In genomic region chr10:61248596-61249114, GRCm38 (mm10) we compare ENCODE assay signal across 36 mouse cellular contexts. TPM values are rescaled to one million over a fixed set of nuclear protein-coding genes. Genes with fewer than 3 reads are reported as not detected.
"Had no signal": no experiment of that assay in that cellular context is flagged by ENCODE, and none has a peak within 500 bp of the region (broad histone marks: within the 10 kb centered on the region; RNA-seq: fewer than 3 reads in every experiment).

No protein-coding gene starts in this region.

- H3K4me2 ChIP-seq: heart, embryonic 11.5 days; heart, embryonic 13.5 days; heart, embryonic 15.5 days; hindbrain, embryonic 13.5 days; hindbrain, embryonic 15.5 days; limb, embryonic 13.5 days; limb, embryonic 15.5 days; liver, embryonic 12.5 days had no signal

- H3K36me3 ChIP-seq: heart, embryonic 13.5 days; heart, embryonic 15.5 days; hindbrain, embryonic 13.5 days; hindbrain, embryonic 15.5 days; limb, embryonic 13.5 days; limb, embryonic 15.5 days; liver, embryonic 12.5 days had no signal

- ATAC-seq: hindbrain, postnatal 0 days; intestine, embryonic 16.5 days; liver, embryonic 12.5 days had no signal

- H3K4me1 ChIP-seq: heart, embryonic 13.5 days; heart, embryonic 15.5 days; hindbrain, embryonic 15.5 days; liver, embryonic 12.5 days had no signal

- H3K4me3 ChIP-seq: heart, adult 2 months; heart, embryonic 13.5 days; heart, embryonic 15.5 days; hindbrain, embryonic 13.5 days; hindbrain, embryonic 15.5 days; layer of hippocampus, adult 2 months; limb, embryonic 13.5 days; limb, embryonic 15.5 days; liver, embryonic 12.5 days had no signal

- H3K9me3 ChIP-seq: heart, embryonic 15.5 days; hindbrain, embryonic 15.5 days; limb, embryonic 15.5 days; liver, embryonic 12.5 days had no signal

- H3K27ac ChIP-seq: heart, adult 2 months; heart, embryonic 13.5 days; heart, embryonic 15.5 days; hindbrain, embryonic 13.5 days; hindbrain, embryonic 15.5 days; hindbrain, postnatal 0 days; layer of hippocampus, adult 2 months; limb, embryonic 15.5 days; liver, embryonic 12.5 days; liver, embryonic 14.5 days had no signal

- H3K27me3 ChIP-seq: heart, embryonic 13.5 days; heart, embryonic 15.5 days; hindbrain, embryonic 13.5 days; hindbrain, embryonic 15.5 days; limb, embryonic 13.5 days; limb, embryonic 15.5 days; liver, embryonic 12.5 days had no signal

- H3K9ac ChIP-seq: heart, embryonic 13.5 days; heart, embryonic 15.5 days; hindbrain, embryonic 13.5 days; hindbrain, embryonic 15.5 days; limb, embryonic 13.5 days; limb, embryonic 15.5 days; liver, embryonic 12.5 days; liver, embryonic 14.5 days had no signal

- DNase-seq: gastrocnemius, postnatal 14 days; gastrocnemius, postnatal 36 days; heart, adult 11 months; heart, adult 2 months; heart, postnatal 14 days; heart, postnatal 36 days; kidney, adult 11 months; kidney, adult 8-10 months; kidney, postnatal 10 days; kidney, postnatal 25 days; kidney, postnatal 4 days; left cerebral cortex, postnatal 4 days had no signal

RNA-seq across cellular contexts. Expression of gene Prf1, which starts 49.0 kb away (rescaled TPM):
- total RNA-seq: gastrocnemius, adult 18-20 months; gastrocnemius, adult 8-10 months; gastrocnemius, postnatal 14 days; gastrocnemius, postnatal 36 days; heart, postnatal 14 days; hindbrain, postnatal 0 days; layer of hippocampus, adult 2 months; layer of hippocampus, postnatal 10 days; layer of hippocampus, postnatal 25 days; left cerebral cortex, adult 18-20 months; left cerebral cortex, adult 8-10 months; left cerebral cortex, postnatal 10 days; left cerebral cortex, postnatal 25 days; left cerebral cortex, postnatal 4 days had no signal
- polyA plus RNA-seq: heart, embryonic 13.5 days; hindbrain, embryonic 15.5 days; hindbrain, postnatal 0 days; intestine, embryonic 14.5 days; kidney, embryonic 14.5 days; kidney, embryonic 16.5 days; limb, embryonic 11.5 days; liver, embryonic 12.5 days had no signal
